Mouse (Mus musculus) inflammation-experienced regulatory T-cells, adult 6 months (primary cell): Measurements from ENCODE around the gene Fam69a. TPM values are rescaled to one million over a fixed set of nuclear protein-coding genes. Genes with fewer than 3 reads are reported as not detected.
A peak's percentile ranks its signal among the peaks of the same experiment; 100 is the strongest.

Experiments
- ATAC-seq: one replicate; pipeline ENCODE4 v1.8.0; 2017
- polyA plus RNA-seq, 3 experiments: library from polyadenylated mRNA; unstranded; fragments of 100-300 nt; shearing (Covaris generic); gene quantifications; one replicate each; pipeline ENCODE4 v1.2.1; 2017

Fam69a gene
- polyA plus RNA-seq, 3 experiments from 2014 or later, result 68.5 to 100.0 (median 78.8) TPM

- peak; percentile 68 for ATAC-seq
Observed at GRCm38 (mm10) chr5:107901014-107901615, 85.8 kb downstream of the Fam69a start.

- ATAC-seq, result peak; percentile 87
Observed at GRCm38 (mm10) chr5:107900206-107901013, 86.5 kb downstream of the Fam69a start, which contains the start of gene Rpl5. Rpl5 (plus strand) TSS chr5:107900502.

- ATAC-seq, result no peak
Observed at GRCm38 (mm10) chr5:107896265-107896664, 90.6 kb downstream of the Fam69a start.

GRCm38 (mm10) chr5:107894676-107895075 lies 92.2 kb downstream of the Fam69a start:
- no peak for ATAC-seq

GRCm38 (mm10) chr5:107891515-107891914 lies 95.4 kb downstream of the Fam69a start:
- ATAC-seq, result peak; percentile 52

GRCm38 (mm10) chr5:107889994-107890888 lies 96.6 kb downstream of the Fam69a start:
- ATAC-seq, result no peak

GRCm38 (mm10) chr5:107880710-107881109 lies 106.2 kb downstream of the Fam69a start:
- no peak for ATAC-seq

- no peak for ATAC-seq
Observed at GRCm38 (mm10) chr5:107877053-107877452, 109.8 kb downstream of the Fam69a start.

GRCm38 (mm10) chr5:107875261-107875611 lies 111.6 kb downstream of the Fam69a start:
- no peak for ATAC-seq

- ATAC-seq, result no peak
Observed at GRCm38 (mm10) chr5:107874561-107875260, 112.2 kb downstream of the Fam69a start, which contains the start of gene Evi5. Evi5 (minus strand) TSS chr5:107875107.

- no peak for ATAC-seq
Observed at GRCm38 (mm10) chr5:107873886-107874302, 113.0 kb downstream of the Fam69a start.

GRCm38 (mm10) chr5:107873330-107873729 lies 113.6 kb downstream of the Fam69a start:
- no peak for ATAC-seq

- no peak for ATAC-seq
Observed at GRCm38 (mm10) chr5:107869701-107870100, 117.2 kb downstream of the Fam69a start.

- peak; percentile 53 for ATAC-seq
Observed at GRCm38 (mm10) chr5:107868905-107869424, 117.9 kb downstream of the Fam69a start.

- ATAC-seq, result peak; percentile 75
Observed at GRCm38 (mm10) chr5:107867970-107868904, 118.6 kb downstream of the Fam69a start.

GRCm38 (mm10) chr5:107866127-107867126 lies 120.5 kb downstream of the Fam69a start:
- ATAC-seq, result no peak

GRCm38 (mm10) chr5:107863971-107864370 lies 122.9 kb downstream of the Fam69a start:
- ATAC-seq, result no peak

- peak; percentile 52 for ATAC-seq
Observed at GRCm38 (mm10) chr5:107858963-107859362, 127.9 kb downstream of the Fam69a start.
